Comparison of ENCODE assay signal across 8 mouse cellular contexts in the genomic region with DNA sequence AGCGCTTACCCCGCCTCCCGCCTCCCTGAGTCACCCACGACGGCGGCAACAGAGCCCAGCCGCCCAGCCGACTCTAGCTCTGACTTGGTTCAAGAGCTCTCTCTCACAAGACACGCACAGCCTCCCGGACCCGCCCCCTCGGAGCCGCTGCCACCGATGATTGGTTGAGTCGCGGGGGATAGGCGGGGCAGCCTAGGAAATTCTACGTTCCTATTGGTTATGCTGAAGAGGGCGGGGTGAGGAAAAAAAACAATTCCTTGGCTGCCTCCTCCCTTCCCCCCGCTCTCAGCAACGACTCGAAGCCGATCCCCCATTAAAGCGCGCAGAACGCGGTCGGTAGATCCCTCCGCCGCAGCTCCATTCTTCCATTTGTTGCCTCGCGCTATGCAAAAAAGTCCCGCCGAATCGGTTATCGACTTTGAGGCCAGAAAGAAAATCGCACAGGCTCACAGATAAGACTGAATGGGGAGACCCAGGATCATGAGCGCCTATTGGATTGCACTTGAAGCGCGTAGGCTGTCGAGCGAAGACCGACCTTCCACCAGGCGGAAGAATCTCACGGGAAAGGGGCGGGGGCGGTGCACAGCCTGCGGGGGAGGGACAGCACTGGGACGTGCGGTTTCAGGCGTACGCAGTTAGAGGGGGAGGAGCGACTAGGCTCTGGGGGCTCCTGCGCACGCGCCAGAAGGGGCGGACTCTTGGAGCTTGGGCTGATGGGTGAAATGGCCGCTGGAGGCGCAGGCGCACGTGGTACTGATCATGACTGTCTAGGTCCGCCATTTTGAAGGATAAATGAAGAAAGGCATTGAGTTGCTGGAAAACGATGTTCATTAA. TPM values are rescaled to one million over a fixed set of nuclear protein-coding genes. Genes with fewer than 3 reads are reported as not detected.
DNase-seq lines count a peak whose midpoint lies in the region; ATAC-seq lines count a peak whose summit lies in the region.

A gene (minus strand): TSS at position 162 of the 834 bp plus-strand sequence.

- peaks cover 30% of the 10 kb centered on the region for H3K4me1 ChIP-seq in hindbrain, embryonic 14.5 days (replicated peaks; ENCODE audit: control insufficient read depth, insufficient read depth, low read length)

- peaks cover 23% of the 10 kb centered on the region for H3K36me3 ChIP-seq in hindbrain, embryonic 14.5 days (replicated peaks; ENCODE audit: control insufficient read depth, insufficient read depth)

- no peaks in the 10 kb centered on the region; the same call in 1 of the 2 replicates for H3K27me3 ChIP-seq in hindbrain, embryonic 14.5 days (ENCODE audit: control insufficient read depth, insufficient read depth, low read length)

- H3K4me3 ChIP-seq in hindbrain, embryonic 14.5 days (replicated peaks; ENCODE audit: low read length), result peak within 1 kb of the TSS; percentile 82

- under 1% methylated on average over 63 of the region's 63 CpGs for WGBS in hindbrain, embryonic 14.5 days

- peak within 1 kb of the TSS; percentile 100 for H3K27ac ChIP-seq in hindbrain, embryonic 14.5 days

- DNase-seq in R1 (ENCODE audit: low read depth, low spot score), result peak; percentile 99
- peak; percentile 98 to 99 for DNase-seq in cerebellum, postnatal 25 days
- peak; percentile 95 to 99 for DNase-seq in frontal cortex, postnatal 25 days (ENCODE audit: low spot score in 2 of 2)
- peak; percentile 99 for DNase-seq in hindbrain, embryonic 14.5 days (ENCODE audit: low spot score)
- peak; percentile 98 to 99 for DNase-seq in layer of hippocampus, postnatal 36 days
- DNase-seq in lung, postnatal 36 days, result peak; percentile 99
- DNase-seq in retina, postnatal 1 day, result peak; percentile 100
- peak; percentile 96 to 98 for DNase-seq in urinary bladder, adult 18-20 months (ENCODE audit: low spot score in 2 of 2)

- peak within 1 kb of the TSS; percentile 57 for H3K4me2 ChIP-seq in hindbrain, embryonic 14.5 days (replicated peaks)

- H3K9me3 ChIP-seq in hindbrain, embryonic 14.5 days (ENCODE audit: control insufficient read depth, low read length), result no peaks in the 10 kb centered on the region

- H3K9ac ChIP-seq in hindbrain, embryonic 14.5 days, result peak within 1 kb of the TSS; percentile 79

- peak; percentile 97 for ATAC-seq in hindbrain, embryonic 14.5 days (ENCODE audit: low FRiP score)

RNA-seq across cellular contexts. Expression of the gene that starts here (rescaled TPM):
- polyA plus RNA-seq in hindbrain, embryonic 14.5 days (2014; fragmentation: Nextera tagmentation; extraction: Ambion mirVana), result 30.1 and 32.1 TPM in 2 replicates
- 10 to 100 TPM; 38.7 to 44.6 TPM for total RNA-seq in layer of hippocampus, postnatal 36 days (2021)

Comparison
In these comparisons a context has a peak if more than half of its experiments do, and no peak if none do; other contexts are left out.
1. Peak in every context shown above with its lines: DNase-seq, ATAC-seq, H3K4me3 ChIP-seq and H3K27ac ChIP-seq.